Mouse (Mus musculus) kidney, adult 2 months (tissue): ENCODE measurements around the gene Nprl2. TPM values are rescaled to one million over a fixed set of nuclear protein-coding genes. Genes with fewer than 3 reads are reported as not detected.

Experiments used
- DNase-seq: peaks from one replicate; pipeline ENCODE4 v3.0.0; 2021
- H3K27ac ChIP-seq: fragments of 200-500 bp; 2 replicates; pipeline ENCODE4 v1.5.1; 2012; ENCODE audit warnings: low read depth, low read length, control low read depth, inconsistent platforms; ENCODE audit not compliant: insufficient read depth
- H3K27me3 ChIP-seq: fragments of 200-500 bp; replicated peaks from 2 replicates; pipeline ENCODE4 v1.6.1; 2012; ENCODE audit warnings: mild to moderate bottlenecking, moderate library complexity, low read length, inconsistent platforms; ENCODE audit not compliant: control insufficient read depth, insufficient read depth
- H3K36me3 ChIP-seq: fragments of 200-500 bp; 2 replicates; pipeline ENCODE4 v1.6.1; 2012; ENCODE audit warnings: mild to moderate bottlenecking, moderate library complexity, low read length, inconsistent platforms; ENCODE audit not compliant: control insufficient read depth, insufficient read depth
- H3K4me1 ChIP-seq: fragments of 200-500 bp; 2 replicates; pipeline ENCODE4 v1.6.1; 2011; ENCODE audit warnings: low read length; ENCODE audit not compliant: control insufficient read depth, insufficient read depth
- H3K4me3 ChIP-seq: fragments of 200-500 bp; 2 replicates; pipeline ENCODE4 v1.5.1; 2011; ENCODE audit warnings: mild to moderate bottlenecking, low read depth, low read length, control low read depth; ENCODE audit not compliant: insufficient read depth
- CTCF ChIP-seq: fragments of 200-500 bp; conservative IDR thresholded peaks from 2 replicates; pipeline ENCODE4 v1.5.1; 2011; ENCODE audit warnings: low read depth, mild to moderate bottlenecking, control low read depth, low read length, moderate library complexity, mixed read lengths; ENCODE audit not compliant: insufficient read depth, insufficient read length
- POLR2A ChIP-seq: fragments of 200-500 bp; IDR thresholded peaks from one replicate; pipeline ENCODE4 v1.6.1; 2011; ENCODE audit warnings: low read depth, low read length, control low read depth
- WGBS: fragments of 180-500 bp; shearing (Covaris S2); methylation state at CpG from one replicate; pipeline ENCODE4 v1.1.7; 2018; 5-methylcytosine and 5-hydroxymethylcytosine counted together
- polyA plus RNA-seq: library from polyadenylated mRNA; depleted of rRNA; stranded (reverse); fragments of >200 nt; gene quantifications from 2 replicates; pipeline ENCODE4 v1.2.3, GENCODE M21; 2012

The Nprl2 gene
- polyA plus RNA-seq, 1 experiment: 61.5 TPM

GRCm38 (mm10) chr9:107504662-107505537 is 37.1 kb upstream of the Nprl2 start:
- no peak for DNase-seq

GRCm38 (mm10) chr9:107508266-107508665 is 33.8 kb upstream of the Nprl2 start:
- Histone ChIP-seq H3K27ac (no peak overlapping the region), H3K27me3 (no peaks in the 10 kb centered on the region), H3K4me3 (no peak overlapping the region), H3K36me3 (no peaks in the 10 kb centered on the region), H3K4me1 (no peaks in the 10 kb centered on the region)
- WGBS: 61% methylated on average over 10 of the region's 10 CpGs
- TF ChIP-seq POLR2A (no peak), CTCF (no peak)
- DNase-seq: no peak

More at GRCm38 (mm10) chr9:107504662-107505537, 37.1 kb upstream of the Nprl2 start:
- 84% methylated on average over 19 of the region's 19 CpGs for WGBS
- TF ChIP-seq CTCF (no peak), POLR2A (no peak)
- Histone ChIP-seq H3K27ac (no peak overlapping the region), H3K36me3 (no peaks in the 10 kb centered on the region), H3K4me1 (no peaks in the 10 kb centered on the region), H3K4me3 (no peak overlapping the region), H3K27me3 (no peaks in the 10 kb centered on the region)

- no peaks in the 10 kb centered on the region for H3K27me3 ChIP-seq
- H3K27ac ChIP-seq: no peak overlapping the region
- H3K36me3 ChIP-seq: no peaks in the 10 kb centered on the region
- H3K4me3 ChIP-seq: no peak overlapping the region
- H3K4me1 ChIP-seq: no peaks in the 10 kb centered on the region
- TF ChIP-seq POLR2A (no peak), CTCF (no peak)
- no peak for DNase-seq
- 82% methylated on average over 14 of the region's 14 CpGs for WGBS
Observed at GRCm38 (mm10) chr9:107510384-107511100, 31.5 kb upstream of the Nprl2 start.

GRCm38 (mm10) chr9:107511436-107511835 is 30.6 kb upstream of the Nprl2 start:
- DNase-seq: no peak
- TF ChIP-seq CTCF (no peak), POLR2A (no peak)
- Histone ChIP-seq H3K27me3 (no peaks in the 10 kb centered on the region), H3K36me3 (no peaks in the 10 kb centered on the region), H3K4me3 (no peak overlapping the region), H3K4me1 (no peaks in the 10 kb centered on the region), H3K27ac (no peak overlapping the region)
- WGBS: 49% methylated on average over 8 of the region's 8 CpGs

GRCm38 (mm10) chr9:107512326-107512725 is 29.7 kb upstream of the Nprl2 start:
- WGBS: 34% methylated on average over 16 of the region's 16 CpGs
- H3K36me3 ChIP-seq: no peaks in the 10 kb centered on the region
- TF ChIP-seq CTCF (no peak), POLR2A (no peak)
- DNase-seq: no peak
- no peak overlapping the region for H3K4me3 ChIP-seq
- H3K4me1 ChIP-seq: no peaks in the 10 kb centered on the region
- no peaks in the 10 kb centered on the region for H3K27me3 ChIP-seq
- no peak overlapping the region for H3K27ac ChIP-seq

- WGBS: 29% methylated on average over 14 of the region's 14 CpGs
- Histone ChIP-seq H3K4me3 (no peak overlapping the region), H3K27ac (no peak overlapping the region), H3K27me3 (no peaks in the 10 kb centered on the region), H3K4me1 (no peaks in the 10 kb centered on the region), H3K36me3 (no peaks in the 10 kb centered on the region)
- TF ChIP-seq CTCF: peak; percentile 99
- no peak for TF ChIP-seq POLR2A
- DNase-seq: peak; percentile 82
Observed at GRCm38 (mm10) chr9:107514303-107514955, 27.6 kb upstream of the Nprl2 start.
